Mouse (Mus musculus): ENCODE data around the gene Pphln1. TPM values are rescaled to one million over a fixed set of nuclear protein-coding genes. Genes with fewer than 3 reads are reported as not detected.
"Not testable (repeated sequence)": the region's sequence is repeated elsewhere in the genome, so short reads cannot be mapped to it uniquely, and the experiment has no call there.

Gene Pphln1
- 34.6 and 37.0 TPM in 2 replicates for polyA plus RNA-seq (2015; fragmentation: Nextera tagmentation; extraction: Ambion mirVana)

- H3K4me1 ChIP-seq (ENCODE audit: control insufficient read depth, insufficient read depth, low read length) = peaks cover 24% of the 10 kb centered on the region
- peak within 1 kb of the TSS; percentile 97 for H3K4me3 ChIP-seq (ENCODE audit: low read length)
- H3K9ac ChIP-seq (ENCODE audit: low read length) = peak within 1 kb of the TSS; percentile 95
- H3K36me3 ChIP-seq (ENCODE audit: control insufficient read depth, insufficient read depth) = peaks cover 8% of the 10 kb centered on the region; the same call in 1 of the 2 replicates
- H3K9me3 ChIP-seq (replicated peaks; ENCODE audit: control insufficient read depth, low read length) = no peaks in the 10 kb centered on the region
- H3K4me2 ChIP-seq (ENCODE audit: low read depth, low read length) = peak within 1 kb of the TSS; percentile 81
- H3K27me3 ChIP-seq (ENCODE audit: control insufficient read depth, insufficient read depth, low read length) = no peaks in the 10 kb centered on the region
- H3K27ac ChIP-seq (ENCODE audit: low read length) = peak within 1 kb of the TSS; percentile 91
- WGBS = under 1% methylated on average over 92 of the region's 100 CpGs
- peak; percentile 97 for ATAC-seq (replicated peaks; ENCODE audit: extremely low read depth, insufficient read depth, low FRiP score)
These were observed at the start of gene Pphln1, which contains the start of gene Zcrb1 for GRCm38 (mm10) chr15:93397826-93398698. Gene Pphln1 (plus strand): TSS chr15:93398350. Gene Zcrb1 (minus strand): TSS chr15:93398334.

- no peak for ATAC-seq (replicated peaks; ENCODE audit: extremely low read depth, insufficient read depth, low FRiP score)
- 89% methylated on average over 19 of the region's 19 CpGs for WGBS
- H3K9ac ChIP-seq (ENCODE audit: low read length) = no peak overlapping the region
- H3K9me3 ChIP-seq (replicated peaks; ENCODE audit: control insufficient read depth, low read length) = no peaks in the 10 kb centered on the region
- H3K4me3 ChIP-seq (ENCODE audit: low read length) = no peak overlapping the region
- H3K27me3 ChIP-seq (ENCODE audit: control insufficient read depth, insufficient read depth, low read length) = no peaks in the 10 kb centered on the region
- H3K4me1 ChIP-seq (ENCODE audit: control insufficient read depth, insufficient read depth, low read length) = no peaks in the 10 kb centered on the region
- no peak overlapping the region for H3K27ac ChIP-seq (ENCODE audit: low read length)
- H3K36me3 ChIP-seq (ENCODE audit: control insufficient read depth, insufficient read depth) = no peaks in the 10 kb centered on the region
- H3K4me2 ChIP-seq (ENCODE audit: low read depth, low read length) = no peak overlapping the region
These were observed 39.6 kb upstream of the Pphln1 start for GRCm38 (mm10) chr15:93358346-93359095.

GRCm38 (mm10) chr15:93365561-93365960, 32.6 kb upstream of the Pphln1 start:
- Histone ChIP-seq H3K4me1 (ENCODE audit: control insufficient read depth, insufficient read depth, low read length) (no peaks in the 10 kb centered on the region), H3K27ac (ENCODE audit: low read length) (no peak overlapping the region)
- WGBS = 84% methylated on average over 6 of the region's 6 CpGs

GRCm38 (mm10) chr15:93368558-93368957, 29.6 kb upstream of the Pphln1 start:
- Histone ChIP-seq H3K36me3 (ENCODE audit: control insufficient read depth, insufficient read depth) (no peaks in the 10 kb centered on the region), H3K9me3 (replicated peaks; ENCODE audit: control insufficient read depth, low read length) (no peaks in the 10 kb centered on the region), H3K4me1 (ENCODE audit: control insufficient read depth, insufficient read depth, low read length) (no peaks in the 10 kb centered on the region), H3K27ac (ENCODE audit: low read length) (no peak overlapping the region), H3K9ac (ENCODE audit: low read length) (no peak overlapping the region), H3K27me3 (ENCODE audit: control insufficient read depth, insufficient read depth, low read length) (no peaks in the 10 kb centered on the region), H3K4me3 (ENCODE audit: low read length) (no peak overlapping the region), H3K4me2 (ENCODE audit: low read depth, low read length) (no peak overlapping the region)
- ATAC-seq (replicated peaks; ENCODE audit: extremely low read depth, insufficient read depth, low FRiP score) = no peak
- 56% methylated on average over 9 of the region's 9 CpGs for WGBS

More at GRCm38 (mm10) chr15:93365561-93365960, 32.6 kb upstream of the Pphln1 start:
- Histone ChIP-seq H3K4me3 (ENCODE audit: low read length) (no peak overlapping the region), H3K9me3 (replicated peaks; ENCODE audit: control insufficient read depth, low read length) (no peaks in the 10 kb centered on the region), H3K27me3 (ENCODE audit: control insufficient read depth, insufficient read depth, low read length) (no peaks in the 10 kb centered on the region), H3K36me3 (ENCODE audit: control insufficient read depth, insufficient read depth) (no peaks in the 10 kb centered on the region), H3K4me2 (ENCODE audit: low read depth, low read length) (no peak overlapping the region), H3K9ac (ENCODE audit: low read length) (no peak overlapping the region)
- no peak for ATAC-seq (replicated peaks; ENCODE audit: extremely low read depth, insufficient read depth, low FRiP score)

- Histone ChIP-seq H3K9me3 (replicated peaks; ENCODE audit: control insufficient read depth, low read length) (no peaks in the 10 kb centered on the region), H3K4me3 (ENCODE audit: low read length) (no peak overlapping the region), H3K27me3 (ENCODE audit: control insufficient read depth, insufficient read depth, low read length) (no peaks in the 10 kb centered on the region), H3K36me3 (ENCODE audit: control insufficient read depth, insufficient read depth) (no peaks in the 10 kb centered on the region), H3K4me1 (ENCODE audit: control insufficient read depth, insufficient read depth, low read length) (no peaks in the 10 kb centered on the region), H3K9ac (ENCODE audit: low read length) (no peak overlapping the region), H3K27ac (ENCODE audit: low read length) (no peak overlapping the region), H3K4me2 (ENCODE audit: low read depth, low read length) (no peak overlapping the region)
- WGBS = 78% methylated on average over 2 of the region's 2 CpGs
- ATAC-seq (replicated peaks; ENCODE audit: extremely low read depth, insufficient read depth, low FRiP score) = no peak
These were observed 26.3 kb upstream of the Pphln1 start for GRCm38 (mm10) chr15:93371838-93372237.

- not testable (repeated sequence) for H3K27ac ChIP-seq (ENCODE audit: low read length); H3K27me3 ChIP-seq (ENCODE audit: control insufficient read depth, insufficient read depth, low read length); H3K36me3 ChIP-seq (ENCODE audit: control insufficient read depth, insufficient read depth); H3K4me3 ChIP-seq (ENCODE audit: low read length); H3K4me1 ChIP-seq (ENCODE audit: control insufficient read depth, insufficient read depth, low read length); H3K9me3 ChIP-seq (replicated peaks; ENCODE audit: control insufficient read depth, low read length); ATAC-seq (replicated peaks; ENCODE audit: extremely low read depth, insufficient read depth, low FRiP score); H3K9ac ChIP-seq (ENCODE audit: low read length); H3K4me2 ChIP-seq (ENCODE audit: low read depth, low read length)
These were observed 25.5 kb upstream of the Pphln1 start for GRCm38 (mm10) chr15:93372525-93373119.

- no peak overlapping the region for H3K27ac ChIP-seq (ENCODE audit: low read length)
- WGBS = 87% methylated on average over 5 of the region's 5 CpGs
- no peak overlapping the region for H3K4me2 ChIP-seq (ENCODE audit: low read depth, low read length)
- H3K4me1 ChIP-seq (ENCODE audit: control insufficient read depth, insufficient read depth, low read length) = no peaks in the 10 kb centered on the region
- H3K9ac ChIP-seq (ENCODE audit: low read length) = no peak overlapping the region
- H3K4me3 ChIP-seq (ENCODE audit: low read length) = no peak overlapping the region
- H3K27me3 ChIP-seq (ENCODE audit: control insufficient read depth, insufficient read depth, low read length) = no peaks in the 10 kb centered on the region
- H3K9me3 ChIP-seq (replicated peaks; ENCODE audit: control insufficient read depth, low read length) = no peaks in the 10 kb centered on the region
- no peak for ATAC-seq (replicated peaks; ENCODE audit: extremely low read depth, insufficient read depth, low FRiP score)
- no peaks in the 10 kb centered on the region for H3K36me3 ChIP-seq (ENCODE audit: control insufficient read depth, insufficient read depth)
These were observed 22.5 kb upstream of the Pphln1 start for GRCm38 (mm10) chr15:93375696-93376095.

- ATAC-seq (replicated peaks; ENCODE audit: extremely low read depth, insufficient read depth, low FRiP score) = no peak
- 73% methylated on average over 3 of the region's 3 CpGs for WGBS
- no peaks in the 10 kb centered on the region for H3K4me1 ChIP-seq (ENCODE audit: control insufficient read depth, insufficient read depth, low read length)
- no peak overlapping the region for H3K4me2 ChIP-seq (ENCODE audit: low read depth, low read length)
- no peak overlapping the region for H3K27ac ChIP-seq (ENCODE audit: low read length)
- no peak overlapping the region for H3K9ac ChIP-seq (ENCODE audit: low read length)
- no peak overlapping the region for H3K4me3 ChIP-seq (ENCODE audit: low read length)
- no peaks in the 10 kb centered on the region for H3K27me3 ChIP-seq (ENCODE audit: control insufficient read depth, insufficient read depth, low read length)
- H3K36me3 ChIP-seq (ENCODE audit: control insufficient read depth, insufficient read depth) = peaks cover 2% of the 10 kb centered on the region; the same call in 1 of the 2 replicates
- H3K9me3 ChIP-seq (replicated peaks; ENCODE audit: control insufficient read depth, low read length) = no peaks in the 10 kb centered on the region
These were observed 19.0 kb upstream of the Pphln1 start for GRCm38 (mm10) chr15:93379177-93379576.
